Mouse (Mus musculus) adrenal gland, postnatal 14 days (tissue): ENCODE data around the gene Vwa3a. TPM values are rescaled to one million over a fixed set of nuclear protein-coding genes. Genes with fewer than 3 reads are reported as not detected.

Experiments
- DNase-seq: peaks from one replicate; pipeline ENCODE4 v3.0.0; 2021; ENCODE audit warnings: mixed read lengths
- total RNA-seq: library from RNA; stranded (reverse); gene quantifications from 2 replicates; pipeline ENCODE4 v1.2.3, GENCODE M21; 2021

Gene Vwa3a
- total RNA-seq, 1 experiment from 2014 or later, result 3.3 TPM

DNA sequence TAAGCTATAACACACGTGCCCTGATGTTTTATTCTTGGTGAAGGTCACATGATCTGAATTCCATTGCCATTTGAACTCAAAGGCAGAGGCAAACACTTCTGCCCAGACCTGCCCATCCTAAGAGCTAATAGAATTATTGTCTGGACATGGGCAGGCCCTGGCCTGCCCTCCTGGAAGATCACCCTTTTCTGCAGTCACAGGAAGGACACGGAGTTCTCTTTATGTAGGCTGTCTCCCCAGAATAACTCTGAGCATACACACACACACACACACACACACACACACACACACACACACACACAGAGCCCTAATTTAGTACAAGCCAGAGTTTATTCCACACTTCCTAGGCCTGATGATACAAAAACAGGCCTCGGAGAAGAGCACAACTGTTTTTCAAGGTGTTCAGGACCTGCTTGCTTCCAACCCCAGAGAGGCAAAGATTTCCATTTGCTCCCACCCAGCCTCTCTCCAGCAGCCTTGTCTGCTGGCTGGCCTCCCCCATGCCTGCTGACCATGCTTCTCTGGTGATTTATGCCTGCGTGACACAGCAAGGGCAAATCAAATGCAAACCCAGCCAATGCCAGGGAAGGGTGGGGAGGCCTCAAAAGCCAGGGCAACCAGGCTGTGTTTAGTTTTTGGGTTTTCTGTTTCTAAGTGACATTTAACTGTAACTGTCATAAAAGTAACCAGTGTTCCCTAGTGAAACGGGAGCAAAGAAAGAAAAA lies 99.5 kb downstream of the Vwa3a start:
- DNase-seq, result peak; percentile 89

DNA sequence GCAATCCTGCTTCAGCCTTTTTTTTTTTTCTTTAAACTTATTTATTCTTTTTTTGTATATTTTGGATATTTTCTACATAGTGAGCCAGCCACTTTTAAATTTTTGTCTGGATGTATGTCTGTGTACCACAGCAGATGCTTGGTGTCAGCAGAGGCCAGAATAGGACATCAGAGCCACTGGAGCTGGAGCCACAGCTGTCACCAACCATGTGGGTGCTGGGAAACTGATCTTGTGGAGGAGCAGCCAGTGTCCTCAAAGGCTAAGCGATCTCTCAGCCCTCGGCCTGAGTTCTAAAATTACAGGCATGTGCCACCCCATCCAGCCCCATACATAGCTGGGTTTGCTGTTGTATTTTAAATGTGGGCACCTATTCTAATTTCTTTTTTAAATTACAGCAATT lies 100.7 kb downstream of the Vwa3a start:
- no peak for DNase-seq

GRCm38 (mm10) chr7:120842345-120843036 lies 103.4 kb downstream of the Vwa3a start, which contains the start of gene Eef2k:
Gene Eef2k (plus strand): TSS chr7:120842831.
- DNase-seq, result peak; percentile 94

DNA sequence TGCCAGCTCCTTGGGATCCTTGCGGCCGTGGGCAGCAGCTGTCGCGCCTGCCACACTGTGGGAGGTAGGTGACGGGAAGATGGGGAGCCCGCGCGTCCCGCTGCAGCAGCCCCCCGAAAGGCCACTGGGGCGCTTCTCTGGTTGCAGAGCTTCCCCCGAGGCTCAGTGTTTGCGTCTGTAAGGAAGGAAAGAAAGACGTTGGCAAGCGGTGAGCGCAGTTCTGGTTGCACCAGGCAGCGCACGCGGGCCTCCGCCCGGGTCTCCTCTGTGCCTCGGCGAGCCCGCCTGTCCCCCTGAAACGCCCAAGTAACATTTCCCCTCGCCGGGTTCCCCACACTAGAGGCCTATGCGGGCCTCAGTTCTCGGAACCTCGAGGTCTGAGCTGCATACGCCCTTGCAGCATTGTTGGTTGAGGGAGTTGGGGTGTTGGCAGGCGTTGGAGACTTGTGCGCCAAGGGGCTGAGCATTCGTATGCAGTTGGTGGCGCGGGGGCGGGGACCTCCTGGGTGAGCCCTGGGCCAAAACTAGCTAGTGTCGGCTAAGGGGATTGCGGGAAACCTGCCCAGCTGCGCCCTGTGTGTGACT lies 104.0 kb downstream of the Vwa3a start:
- DNase-seq, result peak; percentile 91

- peak; percentile 36 for DNase-seq
Measured at GRCm38 (mm10) chr7:120843852-120844435, 104.8 kb downstream of the Vwa3a start.

DNA sequence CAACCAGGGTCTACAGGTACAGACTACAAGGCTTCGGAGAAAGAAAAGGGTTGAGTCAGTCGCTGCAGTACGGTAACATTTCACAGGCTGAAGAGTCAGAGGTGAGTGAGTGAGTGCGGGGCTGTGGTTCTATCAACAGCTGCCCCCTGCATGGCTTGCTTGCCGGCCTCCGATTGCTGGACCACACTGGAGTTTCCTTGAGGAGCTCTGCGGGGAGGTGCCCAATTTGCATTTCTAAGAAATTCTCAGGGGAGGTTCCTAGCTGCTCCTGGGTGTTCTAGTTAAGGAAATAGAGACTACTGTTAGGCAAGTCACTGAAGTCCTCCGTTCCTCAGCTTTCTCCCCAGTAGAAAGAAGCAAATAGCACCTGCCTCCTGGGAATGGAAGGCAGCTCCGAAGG lies 105.6 kb downstream of the Vwa3a start:
- no peak for DNase-seq

DNA sequence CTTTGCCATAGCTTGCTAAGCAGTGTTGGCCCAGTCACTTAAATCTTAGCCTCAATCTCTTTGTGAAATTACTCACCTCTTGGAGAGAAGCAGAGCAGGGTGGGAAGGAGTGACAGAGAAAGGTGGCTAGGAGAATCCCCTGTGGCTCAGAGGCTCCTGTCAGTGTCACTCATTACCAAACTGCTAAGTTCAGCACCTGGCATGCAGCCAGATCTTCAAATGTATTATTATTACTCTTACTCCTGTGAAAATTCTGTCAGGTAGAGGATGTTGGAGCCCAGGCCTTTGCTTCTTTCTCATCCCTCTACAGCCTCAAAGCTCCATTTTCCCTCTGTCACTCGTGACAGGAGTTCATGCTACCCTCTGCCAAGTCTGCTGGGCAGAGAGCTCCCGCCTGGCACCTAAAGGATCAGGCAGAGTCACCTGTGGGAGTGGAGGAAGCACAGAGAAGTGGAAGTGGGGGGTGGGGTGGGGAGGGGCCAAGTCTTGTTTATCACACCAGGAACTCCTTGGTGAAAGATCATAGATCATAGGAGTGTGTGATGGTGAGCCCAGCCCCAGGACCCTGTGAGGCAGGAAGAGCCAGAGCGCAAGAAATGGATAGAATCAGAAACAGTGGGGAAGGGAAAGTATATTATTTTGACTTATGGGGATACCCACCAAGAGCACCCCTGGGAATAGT lies 109.9 kb downstream of the Vwa3a start:
- no peak for DNase-seq

DNA sequence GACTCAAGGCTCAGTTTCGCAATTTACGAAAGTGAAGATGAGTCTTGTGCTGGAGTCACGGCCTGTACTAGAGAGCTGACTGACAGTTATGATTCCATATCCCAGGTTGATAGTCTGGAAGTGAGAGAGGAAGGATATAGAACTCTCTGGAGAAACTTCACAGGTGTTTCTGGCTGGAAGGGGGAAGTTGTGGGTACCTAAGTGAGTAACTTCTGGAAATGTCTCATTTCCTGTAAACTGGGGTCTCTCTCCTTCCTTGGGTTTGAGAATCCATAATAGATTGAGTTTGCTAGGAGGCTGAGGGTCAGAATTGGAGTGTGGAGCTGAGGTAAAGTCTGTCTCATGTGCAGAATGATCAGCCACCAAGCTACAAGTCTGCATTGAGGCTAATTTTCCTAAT lies 111.0 kb downstream of the Vwa3a start:
- DNase-seq, result no peak

Other genes starting within 250 kb of the Vwa3a start
- gene Uqcrc2, start 104.1 kb upstream of the Vwa3a start, total RNA-seq, result 610 and 618 TPM in 2 replicates
- not detected in 2 replicates for gene Pdzd9, start 69.0 kb upstream of the Vwa3a start, total RNA-seq
- gene Mosmo, start 61.7 kb upstream of the Vwa3a start, total RNA-seq, result 35.8 and 44.3 TPM in 2 replicates
- 0.60 and 0.70 TPM in 2 replicates for gene Gm5737, start 73.0 kb downstream of the Vwa3a start, total RNA-seq
- gene Eef2k, start 103.5 kb downstream of the Vwa3a start, total RNA-seq, result 22.4 and 25.4 TPM in 2 replicates
- 23.3 and 27.2 TPM in 2 replicates for gene Polr3e, start 178.4 kb downstream of the Vwa3a start, total RNA-seq
- 14.2 and 16.3 TPM in 2 replicates for gene Cdr2, start 243.0 kb downstream of the Vwa3a start, total RNA-seq
- not detected in 2 replicates for gene Mfsd13b, start 243.2 kb downstream of the Vwa3a start, total RNA-seq